Mouse (Mus musculus): ENCODE measurements at regions not wholly inside any gene's neighbourhood (a gene's known extent, or its start where the extent isn't known, plus 50 kb on each side); places are given as distances from the start of the nearest gene placed in this dataset.
A peak's percentile ranks its signal among the peaks of the same experiment; 100 is the strongest.
"Not testable (repeated sequence)": the region's sequence is repeated elsewhere in the genome, so short reads cannot be mapped to it uniquely, and the experiment has no call there.

- Histone ChIP-seq H3K4me1 (ENCODE audit: insufficient read depth, low read length) (no peaks in the 10 kb centered on the region), H3K27me3 (ENCODE audit: insufficient read depth, low read length) (no peaks in the 10 kb centered on the region), H3K9ac (replicated peaks; ENCODE audit: low read length, poor library complexity, severe bottlenecking) (no peak overlapping the region), H3K27ac (ENCODE audit: low read depth, low read length) (no peak overlapping the region), H3K4me3 (ENCODE audit: low read depth, low read length) (no peak overlapping the region), H3K9me3 (ENCODE audit: low read length) (no peaks in the 10 kb centered on the region), H3K4me2 (ENCODE audit: low read depth, low read length, poor library complexity, severe bottlenecking) (no peak overlapping the region), H3K36me3 (ENCODE audit: insufficient read depth, low read length) (no peaks in the 10 kb centered on the region)
- TF ChIP-seq CTCF (IDR thresholded peaks at IDR 0.05): no peak
- 72% methylated on average over 4 of the region's 4 CpGs for WGBS
- ATAC-seq (ENCODE audit: low FRiP score) (no peak), DNase-seq (ENCODE audit: low spot score) (no peak)
Measured at GRCm38 (mm10) chr14:71561906-71562305, 929.7 kb downstream of the Gm9195 start.

GRCm38 (mm10) chr14:71554324-71554723 lies 937.3 kb downstream of the Gm9195 start:
- H3K9ac ChIP-seq (replicated peaks; ENCODE audit: low read length, poor library complexity, severe bottlenecking); ATAC-seq (ENCODE audit: low FRiP score); H3K27ac ChIP-seq (ENCODE audit: low read depth, low read length); H3K36me3 ChIP-seq (ENCODE audit: insufficient read depth, low read length); H3K4me2 ChIP-seq (ENCODE audit: low read depth, low read length, poor library complexity, severe bottlenecking); DNase-seq (ENCODE audit: low spot score); H3K4me3 ChIP-seq (ENCODE audit: low read depth, low read length); H3K9me3 ChIP-seq (ENCODE audit: low read length); H3K27me3 ChIP-seq (ENCODE audit: insufficient read depth, low read length); H3K4me1 ChIP-seq (ENCODE audit: insufficient read depth, low read length): not testable (repeated sequence)
- WGBS: 93% methylated on average over 2 of the region's 3 CpGs

- no peak for TF ChIP-seq CTCF (IDR thresholded peaks at IDR 0.05)
- no peaks in the 10 kb centered on the region for H3K27me3 ChIP-seq (ENCODE audit: insufficient read depth, low read length)
- no peak overlapping the region for H3K4me2 ChIP-seq (ENCODE audit: low read depth, low read length, poor library complexity, severe bottlenecking)
- no peaks in the 10 kb centered on the region for H3K9me3 ChIP-seq (ENCODE audit: low read length)
- no peaks in the 10 kb centered on the region for H3K36me3 ChIP-seq (ENCODE audit: insufficient read depth, low read length)
- H3K9ac ChIP-seq (replicated peaks; ENCODE audit: low read length, poor library complexity, severe bottlenecking): no peak overlapping the region
- ATAC-seq (ENCODE audit: low FRiP score) (no peak), DNase-seq (ENCODE audit: low spot score) (no peak)
- WGBS: 87% methylated on average over 3 of the region's 3 CpGs
- H3K4me1 ChIP-seq (ENCODE audit: insufficient read depth, low read length): no peaks in the 10 kb centered on the region
- H3K4me3 ChIP-seq (ENCODE audit: low read depth, low read length): no peak overlapping the region
- no peak overlapping the region for H3K27ac ChIP-seq (ENCODE audit: low read depth, low read length)
Measured at GRCm38 (mm10) chr14:71543580-71543979, 943.9 kb upstream of the Fam160b2 start.

GRCm38 (mm10) chr14:71532074-71532659 lies 932.5 kb upstream of the Fam160b2 start:
- Histone ChIP-seq H3K27me3 (ENCODE audit: insufficient read depth, low read length) (no peaks in the 10 kb centered on the region), H3K9ac (replicated peaks; ENCODE audit: low read length, poor library complexity, severe bottlenecking) (no peak overlapping the region), H3K27ac (ENCODE audit: low read depth, low read length) (no peak overlapping the region), H3K36me3 (ENCODE audit: insufficient read depth, low read length) (no peaks in the 10 kb centered on the region), H3K4me2 (ENCODE audit: low read depth, low read length, poor library complexity, severe bottlenecking) (no peak overlapping the region), H3K4me3 (ENCODE audit: low read depth, low read length) (no peak overlapping the region), H3K9me3 (ENCODE audit: low read length) (no peaks in the 10 kb centered on the region), H3K4me1 (ENCODE audit: insufficient read depth, low read length) (no peaks in the 10 kb centered on the region)
- DNase-seq (ENCODE audit: low spot score): no peak
- no peak for ATAC-seq (ENCODE audit: low FRiP score)
- TF ChIP-seq CTCF (IDR thresholded peaks at IDR 0.05): no peak
- WGBS: 77% methylated on average over 11 of the region's 11 CpGs

GRCm38 (mm10) chr14:71531298-71531697 lies 931.7 kb upstream of the Fam160b2 start:
- Histone ChIP-seq H3K4me2 (ENCODE audit: low read depth, low read length, poor library complexity, severe bottlenecking) (no peak overlapping the region), H3K36me3 (ENCODE audit: insufficient read depth, low read length) (no peaks in the 10 kb centered on the region), H3K27ac (ENCODE audit: low read depth, low read length) (no peak overlapping the region), H3K4me3 (ENCODE audit: low read depth, low read length) (no peak overlapping the region), H3K9me3 (ENCODE audit: low read length) (no peaks in the 10 kb centered on the region), H3K9ac (replicated peaks; ENCODE audit: low read length, poor library complexity, severe bottlenecking) (no peak overlapping the region), H3K4me1 (ENCODE audit: insufficient read depth, low read length) (no peaks in the 10 kb centered on the region), H3K27me3 (ENCODE audit: insufficient read depth, low read length) (no peaks in the 10 kb centered on the region)
- WGBS: 86% methylated on average over 2 of the region's 2 CpGs
- DNase-seq (ENCODE audit: low spot score) (no peak), ATAC-seq (ENCODE audit: low FRiP score) (no peak)
- no peak for TF ChIP-seq CTCF (IDR thresholded peaks at IDR 0.05)

- Histone ChIP-seq H3K4me1 (ENCODE audit: insufficient read depth, low read length) (no peaks in the 10 kb centered on the region), H3K36me3 (ENCODE audit: insufficient read depth, low read length) (no peaks in the 10 kb centered on the region), H3K27me3 (ENCODE audit: insufficient read depth, low read length) (no peaks in the 10 kb centered on the region), H3K4me3 (ENCODE audit: low read depth, low read length) (no peak overlapping the region), H3K9me3 (ENCODE audit: low read length) (no peaks in the 10 kb centered on the region), H3K4me2 (ENCODE audit: low read depth, low read length, poor library complexity, severe bottlenecking) (no peak overlapping the region), H3K27ac (ENCODE audit: low read depth, low read length) (no peak overlapping the region), H3K9ac (replicated peaks; ENCODE audit: low read length, poor library complexity, severe bottlenecking) (no peak overlapping the region)
- DNase-seq (ENCODE audit: low spot score): no peak
- peak; percentile 54 for TF ChIP-seq CTCF (IDR thresholded peaks at IDR 0.05)
- ATAC-seq (ENCODE audit: low FRiP score): no peak
- WGBS: 84% methylated on average over 6 of the region's 6 CpGs
Measured at GRCm38 (mm10) chr14:71530421-71530820, 930.8 kb upstream of the Fam160b2 start.

Measured in midbrain, postnatal 0 days (tissue).